Mouse (Mus musculus) left cerebral cortex, postnatal 25 days (tissue): Measurements from ENCODE around the gene Gm3371. TPM values are rescaled to one million over a fixed set of nuclear protein-coding genes. Genes with fewer than 3 reads are reported as not detected.
"Not testable (repeated sequence)": the region's sequence is repeated elsewhere in the genome, so short reads cannot be mapped to it uniquely, and the experiment has no call there.

Experiments used
- DNase-seq, 2 experiments: peaks; one replicate each; pipeline ENCODE4 v3.0.0; 2022; ENCODE audit warnings: low spot score in 2 of 2, mixed read lengths in 1 of 2
- intact Hi-C: fragments of 180-260 bp; cut with DNase I; formaldehyde crosslinking; loops from one replicate; pipeline ENCODE4 v1.15.1; 2025
- total RNA-seq, 2 experiments: library from RNA; stranded (reverse); gene quantifications; 2 replicates each; pipeline ENCODE4 v1.2.3; 2021

The Gm3371 gene
- total RNA-seq: not detected

DNA sequence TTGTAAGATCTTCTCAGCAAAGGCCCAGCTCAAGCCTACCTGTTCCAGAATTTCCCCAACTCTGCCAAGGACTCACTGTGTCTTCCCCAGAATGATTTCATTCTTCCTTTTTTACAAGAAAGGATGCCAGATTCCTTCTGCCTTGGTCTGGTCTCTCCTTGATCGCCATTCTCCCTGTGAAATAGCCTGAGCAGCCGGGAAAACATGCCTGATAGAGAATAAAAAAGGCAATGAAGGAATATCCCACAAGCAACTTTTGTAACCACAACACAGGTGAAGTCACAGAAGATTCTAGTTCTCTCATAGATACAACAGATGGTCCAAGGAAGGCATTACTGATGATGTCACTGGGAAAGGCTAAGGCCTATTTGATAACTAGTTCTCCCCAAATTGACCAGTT, at the start of gene Gm3371:
Gene Gm3371 (minus strand): TSS at position 101 of the 400 bp plus-strand sequence.
- intact Hi-C loops, DNase-seq: not testable (repeated sequence)

DNA sequence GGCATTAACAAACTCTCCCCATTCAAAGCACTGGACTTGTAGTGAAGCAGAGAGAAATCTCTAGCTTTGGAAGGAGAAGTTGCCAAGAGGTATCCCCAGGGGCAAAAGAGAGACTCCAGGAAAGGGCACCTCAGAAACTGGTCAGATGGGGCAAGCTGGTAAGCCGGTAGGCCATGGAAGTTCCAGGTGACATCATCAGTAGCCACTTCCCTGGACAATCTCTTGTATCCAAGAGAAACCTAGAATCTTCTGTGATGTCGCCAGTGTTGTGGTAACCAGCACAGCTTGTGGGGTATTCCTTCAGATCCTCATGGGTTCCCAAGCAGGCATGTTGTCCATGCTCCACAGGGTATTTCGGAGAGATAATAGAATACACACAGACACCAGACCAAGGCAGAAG, 22.8 kb upstream of the Gm3371 start, which contains the start of gene Gm8232:
Gene Gm8232 (plus strand): TSS at position 301 of the 400 bp plus-strand sequence.
- intact Hi-C loops, DNase-seq: not testable (repeated sequence)

DNA sequence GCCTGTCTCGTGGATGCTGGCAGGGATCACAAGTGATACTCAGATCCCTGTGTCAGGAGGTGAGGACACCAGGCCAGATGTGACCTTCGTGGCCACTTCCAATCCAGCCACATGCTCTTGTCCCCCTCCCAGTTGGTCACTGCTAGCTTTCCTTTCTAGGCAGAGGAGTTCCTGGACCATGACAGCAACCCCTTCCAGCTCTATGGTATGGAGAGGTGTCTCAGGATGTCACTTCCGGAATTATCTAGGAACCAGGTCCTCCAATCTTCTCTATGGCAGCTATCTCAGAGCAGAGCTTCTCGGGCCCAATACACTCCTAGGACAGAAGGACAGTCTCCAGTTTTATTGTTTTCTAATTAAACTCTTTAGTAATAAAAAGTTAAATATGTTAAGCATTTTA, 26.3 kb downstream of the Gm3371 start:
- intact Hi-C loops, DNase-seq: not testable (repeated sequence)

GRCm38 (mm10) chr14:44365057-44365456, 45.4 kb downstream of the Gm3371 start, which contains the start of gene Gm8229:
Gene Gm8229, plus strand, starts transcription at chr14:44365357.
- DNase-seq, intact Hi-C loops: not testable (repeated sequence)

GRCm38 (mm10) chr14:44362301-44362700, 48.2 kb downstream of the Gm3371 start:
- DNase-seq: peak in 1 of 2 experiments; percentile 1
- intact Hi-C loops: not testable (repeated sequence)

- DNase-seq, intact Hi-C loops: not testable (repeated sequence)
These were observed 49.1 kb downstream of the Gm3371 start for GRCm38 (mm10) chr14:44361416-44361815.

Other genes starting within 250 kb of the Gm3371 start
- gene Gm8212, start 213.0 kb downstream of the Gm3371 start, total RNA-seq: not detected
- under 1 TPM; 0.30 to 0.50 TPM for gene 4930503E14Rik, start 197.4 kb downstream of the Gm3371 start, total RNA-seq
- gene Gm8220, start 125.1 kb downstream of the Gm3371 start, total RNA-seq: not detected
- gene Gm5930, start 72.1 kb downstream of the Gm3371 start, total RNA-seq: not detected
- gene Gm8229, start 45.3 kb downstream of the Gm3371 start, total RNA-seq: not detected
- not detected for gene Gm8232, start 22.9 kb upstream of the Gm3371 start, total RNA-seq
- gene BC061237, start 81.8 kb upstream of the Gm3371 start, total RNA-seq: not detected
- not detected for gene Gm17093, start 107.6 kb upstream of the Gm3371 start, total RNA-seq
- not detected for gene Gm8247, start 172.5 kb upstream of the Gm3371 start, total RNA-seq
- gene Gm5624, start 217.2 kb upstream of the Gm3371 start, total RNA-seq: not detected